Mouse (Mus musculus): ENCODE results near the gene Prkab2. TPM values are rescaled to one million over a fixed set of nuclear protein-coding genes. Genes with fewer than 3 reads are reported as not detected.

Prkab2 gene
- total and polyA plus RNA-seq, 2 experiments from 2014 or later, result 18.1 to 24.5 TPM

GRCm38 (mm10) chr3:97701198-97701597 is 43.2 kb downstream of the Prkab2 start:
- DNase-seq (no peak), ATAC-seq (no peak)
- Histone ChIP-seq H3K27ac (ENCODE audit: low read depth, low read length) (no peak overlapping the region), H3K4me3 (ENCODE audit: low read depth, low read length) (no peak overlapping the region), H3K27me3 (ENCODE audit: insufficient read depth, low read length) (no peaks in the 10 kb centered on the region), H3K9me3 (ENCODE audit: low read length) (no peaks in the 10 kb centered on the region), H3K4me1 (ENCODE audit: insufficient read depth) (no peaks in the 10 kb centered on the region), H3K9ac (no peak overlapping the region), H3K36me3 (ENCODE audit: insufficient read depth) (peaks cover 48% of the 10 kb centered on the region), H3K4me2 (ENCODE audit: low read depth) (no peak overlapping the region)
- 75% methylated on average over 3 of the region's 3 CpGs for WGBS
- TF ChIP-seq CTCF (IDR thresholded peaks at IDR 0.05; ENCODE audit: low read depth), result no peak

GRCm38 (mm10) chr3:97702448-97703080 is 44.6 kb downstream of the Prkab2 start:
- WGBS, result 94% methylated on average over 11 of the region's 11 CpGs
- ATAC-seq, result no peak
- no peak for DNase-seq
- no peak overlapping the region for H3K27ac ChIP-seq (ENCODE audit: low read depth, low read length)
- H3K9me3 ChIP-seq (ENCODE audit: low read length), result no peaks in the 10 kb centered on the region
- no peak overlapping the region for H3K4me2 ChIP-seq (ENCODE audit: low read depth)
- no peaks in the 10 kb centered on the region for H3K27me3 ChIP-seq (ENCODE audit: insufficient read depth, low read length)
- H3K36me3 ChIP-seq (ENCODE audit: insufficient read depth), result peaks cover 37% of the 10 kb centered on the region
- no peak overlapping the region for H3K4me3 ChIP-seq (ENCODE audit: low read depth, low read length)
- TF ChIP-seq CTCF (IDR thresholded peaks at IDR 0.05; ENCODE audit: low read depth), result no peak
- H3K4me1 ChIP-seq (ENCODE audit: insufficient read depth), result no peaks in the 10 kb centered on the region
- H3K9ac ChIP-seq, result no peak overlapping the region

GRCm38 (mm10) chr3:97705508-97705907 is 47.5 kb downstream of the Prkab2 start:
- Histone ChIP-seq H3K9ac (no peak overlapping the region), H3K9me3 (ENCODE audit: low read length) (no peaks in the 10 kb centered on the region), H3K27me3 (ENCODE audit: insufficient read depth, low read length) (no peaks in the 10 kb centered on the region), H3K4me1 (ENCODE audit: insufficient read depth) (no peaks in the 10 kb centered on the region), H3K36me3 (ENCODE audit: insufficient read depth) (peaks cover 42% of the 10 kb centered on the region), H3K4me2 (ENCODE audit: low read depth) (no peak overlapping the region), H3K4me3 (ENCODE audit: low read depth, low read length) (no peak overlapping the region), H3K27ac (ENCODE audit: low read depth, low read length) (no peak overlapping the region)
- TF ChIP-seq CTCF (IDR thresholded peaks at IDR 0.05; ENCODE audit: low read depth), result no peak
- ATAC-seq, result no peak
- 83% methylated on average over 3 of the region's 3 CpGs for WGBS
- no peak for DNase-seq

- no peak for TF ChIP-seq CTCF (IDR thresholded peaks at IDR 0.05; ENCODE audit: low read depth)
- no peak overlapping the region for H3K4me3 ChIP-seq (ENCODE audit: low read depth, low read length)
- no peak overlapping the region for H3K27ac ChIP-seq (ENCODE audit: low read depth, low read length)
- H3K36me3 ChIP-seq (ENCODE audit: insufficient read depth), result peaks cover 42% of the 10 kb centered on the region
- H3K9ac ChIP-seq, result no peak overlapping the region
- no peaks in the 10 kb centered on the region for H3K4me1 ChIP-seq (ENCODE audit: insufficient read depth)
- no peak overlapping the region for H3K4me2 ChIP-seq (ENCODE audit: low read depth)
- 92% methylated on average over 4 of the region's 4 CpGs for WGBS
- no peaks in the 10 kb centered on the region for H3K27me3 ChIP-seq (ENCODE audit: insufficient read depth, low read length)
- no peaks in the 10 kb centered on the region for H3K9me3 ChIP-seq (ENCODE audit: low read length)
- ATAC-seq, result no peak
- DNase-seq, result no peak
These were observed 48.6 kb downstream of the Prkab2 start for GRCm38 (mm10) chr3:97706561-97706960.

- Histone ChIP-seq H3K27me3 (ENCODE audit: insufficient read depth, low read length) (no peaks in the 10 kb centered on the region), H3K4me3 (ENCODE audit: low read depth, low read length) (no peak overlapping the region), H3K4me1 (ENCODE audit: insufficient read depth) (no peaks in the 10 kb centered on the region), H3K9me3 (ENCODE audit: low read length) (no peaks in the 10 kb centered on the region), H3K9ac (no peak overlapping the region), H3K36me3 (ENCODE audit: insufficient read depth) (peaks cover 41% of the 10 kb centered on the region), H3K4me2 (ENCODE audit: low read depth) (no peak overlapping the region), H3K27ac (ENCODE audit: low read depth, low read length) (no peak overlapping the region)
- no peak for TF ChIP-seq CTCF (IDR thresholded peaks at IDR 0.05; ENCODE audit: low read depth)
- 92% methylated on average over 11 of the region's 11 CpGs for WGBS
- ATAC-seq, result no peak
- DNase-seq, result no peak
These were observed 52.1 kb downstream of the Prkab2 start for GRCm38 (mm10) chr3:97710134-97710533.

GRCm38 (mm10) chr3:97710881-97711280 is 52.9 kb downstream of the Prkab2 start:
- Histone ChIP-seq H3K27ac (ENCODE audit: low read depth, low read length) (no peak overlapping the region), H3K27me3 (ENCODE audit: insufficient read depth, low read length) (no peaks in the 10 kb centered on the region), H3K9me3 (ENCODE audit: low read length) (no peaks in the 10 kb centered on the region), H3K4me1 (ENCODE audit: insufficient read depth) (no peaks in the 10 kb centered on the region), H3K4me2 (ENCODE audit: low read depth) (no peak overlapping the region), H3K36me3 (ENCODE audit: insufficient read depth) (peaks cover 42% of the 10 kb centered on the region), H3K9ac (no peak overlapping the region), H3K4me3 (ENCODE audit: low read depth, low read length) (no peak overlapping the region)
- TF ChIP-seq CTCF (IDR thresholded peaks at IDR 0.05; ENCODE audit: low read depth), result no peak
- no peak for DNase-seq
- ATAC-seq, result no peak
- WGBS, result 69% methylated on average over 5 of the region's 5 CpGs

GRCm38 (mm10) chr3:97715922-97716321 is 57.9 kb downstream of the Prkab2 start:
- no peak for ATAC-seq
- TF ChIP-seq CTCF (IDR thresholded peaks at IDR 0.05; ENCODE audit: low read depth), result no peak
- WGBS, result 92% methylated on average over 1 of the region's 1 CpGs

More at GRCm38 (mm10) chr3:97715922-97716321, 57.9 kb downstream of the Prkab2 start:
- Histone ChIP-seq H3K4me2 (ENCODE audit: low read depth) (no peak overlapping the region), H3K36me3 (ENCODE audit: insufficient read depth) (peaks cover 44% of the 10 kb centered on the region), H3K4me3 (ENCODE audit: low read depth, low read length) (no peak overlapping the region), H3K27ac (ENCODE audit: low read depth, low read length) (no peak overlapping the region), H3K27me3 (ENCODE audit: insufficient read depth, low read length) (no peaks in the 10 kb centered on the region), H3K4me1 (ENCODE audit: insufficient read depth) (no peaks in the 10 kb centered on the region), H3K9me3 (ENCODE audit: low read length) (no peaks in the 10 kb centered on the region), H3K9ac (no peak overlapping the region)
- no peak for DNase-seq

All from forebrain, postnatal 0 days (tissue).